Mouse (Mus musculus) hindbrain, embryonic 14.5 days (tissue): ENCODE measurements around the gene Oxa1l. TPM values are rescaled to one million over a fixed set of nuclear protein-coding genes. Genes with fewer than 3 reads are reported as not detected.

ENCODE experiments used
- ATAC-seq: fragments of 200-750 bp; cut with Nextera tagmentation; 2 replicates; pipeline ENCODE4 v1.8.0; 2017; ENCODE audit warnings: moderate number of reproducible peaks, mild to moderate bottlenecking, moderate TSS enrichment, moderate library complexity; ENCODE audit not compliant: low FRiP score
- DNase-seq: peaks from one replicate; pipeline ENCODE4 v3.0.0-alpha.2; 2015; ENCODE audit warnings: low spot score
- H3K27ac ChIP-seq: fragments of 300-500 bp; sonication (generic); 2 replicates; pipeline ENCODE4 v1.5.1; 2014; ENCODE audit warnings: mild to moderate bottlenecking, moderate library complexity
- H3K27me3 ChIP-seq: fragments of 300-500 bp; sonication (generic); 2 replicates; pipeline ENCODE4 v1.6.1; 2014; ENCODE audit warnings: mild to moderate bottlenecking, low read length, mixed read lengths; ENCODE audit not compliant: control insufficient read depth, insufficient read depth
- H3K36me3 ChIP-seq: fragments of 300-500 bp; sonication (generic); replicated peaks from 2 replicates; pipeline ENCODE4 v1.6.1; 2014; ENCODE audit not compliant: control insufficient read depth, insufficient read depth
- H3K4me1 ChIP-seq: fragments of 300-500 bp; sonication (generic); replicated peaks from 2 replicates; pipeline ENCODE4 v1.6.1; 2014; ENCODE audit warnings: antibody characterized with exemption, low read length, mixed read lengths; ENCODE audit not compliant: control insufficient read depth, insufficient read depth
- H3K4me2 ChIP-seq: fragments of 300-500 bp; sonication (generic); replicated peaks from 2 replicates; pipeline ENCODE4 v1.6.1; 2014; ENCODE audit warnings: mild to moderate bottlenecking, moderate library complexity
- H3K4me3 ChIP-seq: fragments of 300-500 bp; sonication (generic); replicated peaks from 2 replicates; pipeline ENCODE4 v1.5.1; 2014; ENCODE audit warnings: mild to moderate bottlenecking, low read length
- H3K9ac ChIP-seq: fragments of 300-500 bp; sonication (generic); 2 replicates; pipeline ENCODE4 v1.6.1; 2014
- H3K9me3 ChIP-seq: fragments of 300-500 bp; sonication (generic); 2 replicates; pipeline ENCODE4 v1.6.1; 2016; ENCODE audit warnings: low read length; ENCODE audit not compliant: control insufficient read depth
- WGBS: fragments of 180-500 bp; shearing (Covaris S2); extraction: QIAGEN DNeasy Blood & Tissue Kit; methylation state at CpG from one replicate; pipeline ENCODE4 v1.1.7; 2014; 5-methylcytosine and 5-hydroxymethylcytosine counted together
- polyA plus RNA-seq: library from polyadenylated mRNA; unstranded; fragments of >200 nt; fragmentation: Nextera tagmentation; extraction: Ambion mirVana; gene quantifications from 2 replicates; pipeline ENCODE4 v1.2.1, GENCODE M21; 2014

Gene Oxa1l
- polyA plus RNA-seq, 1 experiment from 2014 or later = 66.0 TPM

GRCm38 (mm10) chr14:54398528-54398916 is 37.9 kb downstream of the Oxa1l start:
- no peaks in the 10 kb centered on the region for H3K27me3 ChIP-seq
- H3K9ac ChIP-seq = no peak overlapping the region
- no peaks in the 10 kb centered on the region for H3K4me1 ChIP-seq
- ATAC-seq (no peak), DNase-seq (no peak)
- WGBS = 86% methylated on average over 7 of the region's 7 CpGs
- no peak overlapping the region for H3K4me2 ChIP-seq
- H3K27ac ChIP-seq = no peak overlapping the region
- no peaks in the 10 kb centered on the region for H3K9me3 ChIP-seq
- no peaks in the 10 kb centered on the region for H3K36me3 ChIP-seq
- H3K4me3 ChIP-seq = no peak overlapping the region

- no peak for ATAC-seq
- Histone ChIP-seq H3K9me3 (no peaks in the 10 kb centered on the region), H3K4me3 (no peak overlapping the region), H3K4me2 (no peak overlapping the region), H3K27ac (no peak overlapping the region), H3K9ac (no peak overlapping the region), H3K27me3 (no peaks in the 10 kb centered on the region), H3K36me3 (no peaks in the 10 kb centered on the region), H3K4me1 (no peaks in the 10 kb centered on the region)
- DNase-seq = no peak
- WGBS = 70% methylated on average over 8 of the region's 8 CpGs
Measured at GRCm38 (mm10) chr14:54398921-54399382, 38.3 kb downstream of the Oxa1l start.

- no peak overlapping the region for H3K4me3 ChIP-seq
- no peak overlapping the region for H3K27ac ChIP-seq
- DNase-seq = no peak
- no peaks in the 10 kb centered on the region for H3K4me1 ChIP-seq
- no peak overlapping the region for H3K4me2 ChIP-seq
- no peaks in the 10 kb centered on the region for H3K36me3 ChIP-seq
- WGBS = 87% methylated on average over 3 of the region's 3 CpGs
- no peaks in the 10 kb centered on the region for H3K9me3 ChIP-seq
- no peak for ATAC-seq
- H3K9ac ChIP-seq = no peak overlapping the region
- no peaks in the 10 kb centered on the region for H3K27me3 ChIP-seq
Measured at GRCm38 (mm10) chr14:54401723-54402122, 41.1 kb downstream of the Oxa1l start.

- H3K4me1 ChIP-seq = no peaks in the 10 kb centered on the region
- H3K4me3 ChIP-seq = no peak overlapping the region
- no peak overlapping the region for H3K9ac ChIP-seq
- no peak for ATAC-seq
- no peak overlapping the region for H3K27ac ChIP-seq
- no peak for DNase-seq
- WGBS = 81% methylated on average over 25 of the region's 25 CpGs
- H3K36me3 ChIP-seq = no peaks in the 10 kb centered on the region
- H3K9me3 ChIP-seq = no peaks in the 10 kb centered on the region
- peaks cover 4% of the 10 kb centered on the region; the same call in 1 of the 2 replicates for H3K27me3 ChIP-seq
- 0 out of 2 replicates have a peak overlapping the region, but pooled peaks have one; percentile 4 for H3K4me2 ChIP-seq
Measured at GRCm38 (mm10) chr14:54408336-54409056, 47.9 kb downstream of the Oxa1l start.

GRCm38 (mm10) chr14:54409057-54409645 is 48.5 kb downstream of the Oxa1l start:
- 76% methylated on average over 7 of the region's 7 CpGs for WGBS
- no peaks in the 10 kb centered on the region for H3K4me1 ChIP-seq
- peak overlapping the region; percentile 18; the same call in 1 of the 2 replicates for H3K9ac ChIP-seq
- H3K36me3 ChIP-seq = no peaks in the 10 kb centered on the region
- ATAC-seq (no peak), DNase-seq (no peak)
- no peak overlapping the region for H3K4me3 ChIP-seq
- H3K9me3 ChIP-seq = no peaks in the 10 kb centered on the region
- no peak overlapping the region for H3K27ac ChIP-seq
- 0 out of 2 replicates have a peak overlapping the region, but pooled peaks have one; percentile 18 for H3K4me2 ChIP-seq
- H3K27me3 ChIP-seq = peaks cover 11% of the 10 kb centered on the region; the same call in 1 of the 2 replicates

- Histone ChIP-seq H3K4me3 (no peak overlapping the region), H3K9ac (0 out of 2 replicates have a peak overlapping the region, but pooled peaks have one; percentile 18), H3K27ac (peak overlapping the region; percentile 59; the same call in 1 of the 2 replicates), H3K4me2 (peak overlapping the region; percentile 18; the same call in 1 of the 2 replicates), H3K9me3 (no peaks in the 10 kb centered on the region), H3K27me3 (peaks cover 21% of the 10 kb centered on the region), H3K36me3 (no peaks in the 10 kb centered on the region), H3K4me1 (no peaks in the 10 kb centered on the region)
- ATAC-seq (no peak), DNase-seq (no peak)
- 39% methylated on average over 17 of the region's 17 CpGs for WGBS
Measured at GRCm38 (mm10) chr14:54409980-54410810, 49.6 kb downstream of the Oxa1l start.

- WGBS = 36% methylated on average over 9 of the region's 9 CpGs
- Histone ChIP-seq H3K9me3 (no peaks in the 10 kb centered on the region), H3K4me3 (no peak overlapping the region), H3K27me3 (peaks cover 33% of the 10 kb centered on the region), H3K4me2 (no peak overlapping the region), H3K4me1 (no peaks in the 10 kb centered on the region), H3K36me3 (no peaks in the 10 kb centered on the region), H3K27ac (no peak overlapping the region), H3K9ac (no peak overlapping the region)
- ATAC-seq (no peak), DNase-seq (no peak)
Measured at GRCm38 (mm10) chr14:54412000-54412576, 51.5 kb downstream of the Oxa1l start.

- Histone ChIP-seq H3K36me3 (no peaks in the 10 kb centered on the region), H3K27me3 (peaks cover 39% of the 10 kb centered on the region), H3K9me3 (no peaks in the 10 kb centered on the region), H3K4me3 (no peak overlapping the region), H3K27ac (0 out of 2 replicates have a peak overlapping the region, but pooled peaks have one; percentile 41), H3K9ac (no peak overlapping the region), H3K4me2 (no peak overlapping the region), H3K4me1 (no peaks in the 10 kb centered on the region)
- 53% methylated on average over 2 of the region's 2 CpGs for WGBS
- no peak for ATAC-seq
- peak; percentile 66 for DNase-seq
Measured at GRCm38 (mm10) chr14:54412629-54413170, 52.1 kb downstream of the Oxa1l start.
